Mouse (Mus musculus) layer of hippocampus, adult 2 months (tissue): ENCODE measurements at regions not wholly inside any gene's neighbourhood (a gene's known extent, or its start where the extent isn't known, plus 50 kb on each side); places are given as distances from the start of the nearest gene placed in this dataset.

Source experiments
- DNase-seq, 2 experiments: peaks; one replicate each; pipeline ENCODE4 v3.0.0; 2022; ENCODE audit warnings: low spot score in 2 of 2
- H3K27ac ChIP-seq: fragments of 200-600 bp; 2 replicates; pipeline ENCODE4 v1.8.1; 2022
- H3K4me3 ChIP-seq: fragments of 200-600 bp; 2 replicates; pipeline ENCODE4 v1.8.1; 2022; ENCODE audit warnings: mild to moderate bottlenecking
- CTCF ChIP-seq: fragments of 200-600 bp; conservative IDR thresholded peaks from 2 replicates; pipeline ENCODE4 v1.8.1; 2022; ENCODE audit warnings: antibody characterized with exemption, mild to moderate bottlenecking, moderate library complexity

DNA sequence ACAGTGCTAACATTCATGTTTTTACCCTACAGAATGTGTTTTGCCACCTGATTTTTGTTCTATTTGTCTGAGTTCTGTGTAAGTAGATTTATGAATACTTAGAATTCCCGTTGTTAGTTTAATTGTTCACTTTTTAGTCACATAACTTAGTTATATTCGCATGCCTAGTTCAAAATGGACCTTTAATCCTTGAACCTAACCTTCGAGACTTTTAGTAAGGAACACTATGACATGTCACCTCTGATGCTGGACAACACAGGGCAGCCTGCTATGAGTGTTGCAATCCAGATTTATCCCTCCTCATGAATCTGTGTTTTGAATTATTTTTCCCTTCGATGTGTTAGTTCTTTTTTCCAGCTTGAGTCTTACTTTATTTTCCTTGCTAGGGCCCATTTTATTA is 662.8 kb downstream of the Bckdhb start:
- TF ChIP-seq CTCF: no peak
- Histone ChIP-seq H3K27ac (no peak overlapping the region), H3K4me3 (no peak overlapping the region)
- no peak for DNase-seq

DNA sequence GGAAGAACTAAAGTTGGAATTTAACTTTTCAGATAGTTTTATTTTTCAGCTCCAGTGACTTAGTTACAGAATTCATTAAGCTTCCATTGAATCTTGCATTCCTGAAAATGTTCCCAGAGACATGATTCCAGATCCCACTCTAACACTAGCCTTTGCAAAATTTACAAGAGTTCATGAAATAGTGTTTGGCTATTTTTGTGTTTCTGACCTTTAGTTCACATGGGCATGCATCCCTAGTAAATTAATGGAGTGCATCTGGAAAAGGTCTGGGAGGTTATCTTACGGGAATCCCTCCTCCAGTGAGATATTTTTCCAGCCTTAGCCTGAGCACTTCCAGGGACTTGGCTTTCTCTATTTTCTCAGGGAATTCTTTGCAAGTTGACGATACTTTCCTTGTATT is 669.8 kb downstream of the Bckdhb start:
- H3K4me3 ChIP-seq: no peak overlapping the region
- no peak overlapping the region for H3K27ac ChIP-seq
- no peak for DNase-seq
- TF ChIP-seq CTCF: no peak
